In the genomic region with DNA sequence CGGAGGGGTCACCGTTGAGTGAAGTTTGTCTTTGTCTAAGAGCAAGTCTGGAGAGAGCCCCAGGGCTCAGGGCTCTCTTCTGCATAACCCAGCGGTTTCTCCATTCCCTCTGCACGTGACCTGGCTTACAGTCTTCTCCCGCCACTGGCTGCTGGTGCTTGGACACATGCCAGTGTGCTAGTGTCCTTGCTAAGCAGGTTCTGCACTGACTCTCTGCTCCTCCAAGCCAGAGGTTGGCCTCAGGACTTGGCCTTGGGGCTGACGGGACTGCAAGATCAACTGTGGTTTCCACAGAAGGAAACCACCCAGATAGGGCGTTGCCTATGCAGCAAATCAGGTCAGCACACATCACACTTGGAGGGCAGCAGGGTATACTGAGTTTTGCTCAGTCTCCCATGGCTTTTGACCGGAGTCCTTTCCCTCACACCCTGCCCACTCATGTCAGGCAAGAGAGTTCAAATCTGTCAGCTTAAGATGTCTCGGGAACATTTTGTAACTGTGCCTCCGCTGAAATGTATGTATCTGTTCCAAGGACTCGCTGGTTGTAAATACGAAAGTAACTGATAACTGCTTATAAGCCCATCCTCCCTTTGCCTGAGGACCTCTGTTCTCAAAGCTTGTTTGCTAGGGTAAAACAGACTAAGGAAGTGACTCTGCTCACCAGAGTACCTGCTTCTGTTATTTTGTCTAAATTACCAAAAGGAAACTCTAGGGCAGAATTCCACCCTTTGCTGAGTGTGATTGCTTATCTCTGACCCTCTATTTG, we compare ENCODE assay signal across 8 mouse cellular contexts. TPM values are rescaled to one million over a fixed set of nuclear protein-coding genes. Genes with fewer than 3 reads are reported as not detected.
A peak's percentile ranks its signal among the peaks of the same experiment; 100 is the strongest.
DNase-seq lines count a peak whose midpoint lies in the region; ATAC-seq and TF ChIP-seq lines count a peak whose summit lies in the region.

No protein-coding gene starts in this region.

- H3K4me2 ChIP-seq in forebrain, embryonic 14.5 days (ENCODE audit: low read length) = no peak overlapping the region
- no peak overlapping the region for H3K4me2 ChIP-seq in forebrain, embryonic 11.5 days (ENCODE audit: low read depth, low read length, severe bottlenecking)
- no peak overlapping the region for H3K4me2 ChIP-seq in forebrain, embryonic 12.5 days

- WGBS in forebrain, embryonic 14.5 days = 82% methylated on average over 12 of the region's 12 CpGs
- WGBS in forebrain, embryonic 11.5 days = 74% methylated on average over 12 of the region's 12 CpGs
- WGBS in spleen, adult 2 months = 5% methylated on average over 12 of the region's 12 CpGs
- WGBS in forebrain, embryonic 12.5 days = 78% methylated on average over 12 of the region's 12 CpGs

- H3K27ac ChIP-seq in forebrain, embryonic 14.5 days (ENCODE audit: low read depth, low read length) = no peak overlapping the region
- H3K27ac ChIP-seq in forebrain, embryonic 11.5 days (ENCODE audit: low read depth, low read length) = no peak overlapping the region
- H3K27ac ChIP-seq in brown adipose tissue, adult 24 weeks (replicated peaks; ENCODE audit: low read depth, low read length) = peak overlapping the region; percentile 54
- H3K27ac ChIP-seq in spleen, adult 2 months (ENCODE audit: insufficient read depth, low read length) = peak overlapping the region; percentile 98
- H3K27ac ChIP-seq in forebrain, embryonic 12.5 days = no peak overlapping the region

- DNase-seq in forebrain, embryonic 14.5 days (ENCODE audit: low spot score) = peak; percentile 2
- DNase-seq in forebrain, embryonic 11.5 days (ENCODE audit: low spot score) = no peak
- DNase-seq in B cell, adult 2 months = peak; percentile 71 to 73
- peak; percentile 43 to 46 for DNase-seq in heart, postnatal 36 days
- peak; percentile 67 to 72 for DNase-seq in lung, adult 18-20 months
- DNase-seq in spleen, adult 2 months (ENCODE audit: low read depth in 1 of 2, low spot score in 2 of 2) = peak in 1 of 2 experiments; percentile 58

- intact Hi-C loops in heart, postnatal 36 days (cut with DNase I) = no loop called here

- H3K9me3 ChIP-seq in forebrain, embryonic 14.5 days (replicated peaks; ENCODE audit: control insufficient read depth, low read length) = no peaks in the 10 kb centered on the region
- no peaks in the 10 kb centered on the region for H3K9me3 ChIP-seq in forebrain, embryonic 11.5 days (ENCODE audit: control insufficient read depth, low read length)
- H3K9me3 ChIP-seq in forebrain, embryonic 12.5 days = no peaks in the 10 kb centered on the region

- no peak; the same call in none of the 2 replicates for TF ChIP-seq POLR2A in spleen, adult 2 months (IDR thresholded peaks at IDR 0.05; ENCODE audit: low read depth, low read length)

- no peaks in the 10 kb centered on the region for H3K36me3 ChIP-seq in forebrain, embryonic 14.5 days (ENCODE audit: control insufficient read depth, insufficient read depth, low read length)
- H3K36me3 ChIP-seq in forebrain, embryonic 11.5 days (ENCODE audit: control insufficient read depth, insufficient read depth, low read length) = no peaks in the 10 kb centered on the region
- H3K36me3 ChIP-seq in spleen, adult 2 months (ENCODE audit: control insufficient read depth, insufficient read depth, low read length) = peaks cover 1% of the 10 kb centered on the region; the same call in 1 of the 2 replicates
- no peaks in the 10 kb centered on the region for H3K36me3 ChIP-seq in forebrain, embryonic 12.5 days (replicated peaks)

- H3K9ac ChIP-seq in forebrain, embryonic 14.5 days (ENCODE audit: low read length) = no peak overlapping the region
- no peak overlapping the region for H3K9ac ChIP-seq in forebrain, embryonic 11.5 days (ENCODE audit: low read length)
- no peak overlapping the region for H3K9ac ChIP-seq in forebrain, embryonic 12.5 days

- ATAC-seq in forebrain, embryonic 14.5 days = no peak
- ATAC-seq in forebrain, embryonic 11.5 days (replicated peaks; ENCODE audit: low FRiP score) = no peak
- ATAC-seq in forebrain, embryonic 12.5 days (ENCODE audit: low FRiP score) = no peak

- no peak for TF ChIP-seq CTCF in spleen, adult 2 months (IDR thresholded peaks at IDR 0.05; ENCODE audit: extremely low read depth, insufficient read depth, insufficient read length, insufficient replicate concordance)

- no peaks in the 10 kb centered on the region for H3K27me3 ChIP-seq in forebrain, embryonic 14.5 days (replicated peaks; ENCODE audit: control insufficient read depth, insufficient read depth, low read length)
- H3K27me3 ChIP-seq in forebrain, embryonic 11.5 days (ENCODE audit: control insufficient read depth, insufficient read depth, low read length) = no peaks in the 10 kb centered on the region
- no peaks in the 10 kb centered on the region for H3K27me3 ChIP-seq in spleen, adult 2 months (ENCODE audit: control insufficient read depth, insufficient read depth, low read length)
- H3K27me3 ChIP-seq in forebrain, embryonic 12.5 days = no peaks in the 10 kb centered on the region

- no peak overlapping the region for H3K4me3 ChIP-seq in forebrain, embryonic 14.5 days (ENCODE audit: low read depth, low read length)
- no peak overlapping the region for H3K4me3 ChIP-seq in forebrain, embryonic 11.5 days (ENCODE audit: low read depth, low read length)
- no peak overlapping the region for H3K4me3 ChIP-seq in brown adipose tissue, adult 24 weeks (ENCODE audit: insufficient read depth, low read depth, low read length)
- peak overlapping the region; percentile 48 for H3K4me3 ChIP-seq in spleen, adult 2 months (ENCODE audit: extremely low read depth, insufficient read depth, insufficient read length)
- no peak overlapping the region for H3K4me3 ChIP-seq in forebrain, embryonic 12.5 days (replicated peaks)

- no peaks in the 10 kb centered on the region for H3K4me1 ChIP-seq in forebrain, embryonic 14.5 days (ENCODE audit: control insufficient read depth, insufficient read depth, low read length)
- no peaks in the 10 kb centered on the region for H3K4me1 ChIP-seq in forebrain, embryonic 11.5 days (replicated peaks; ENCODE audit: control insufficient read depth, insufficient read depth, low read length)
- H3K4me1 ChIP-seq in brown adipose tissue, adult 24 weeks (ENCODE audit: control insufficient read depth, insufficient read depth, insufficient read length, low read length) = no peaks in the 10 kb centered on the region
- peaks cover 64% of the 10 kb centered on the region for H3K4me1 ChIP-seq in spleen, adult 2 months (ENCODE audit: control insufficient read depth, insufficient read depth, insufficient read length)
- H3K4me1 ChIP-seq in forebrain, embryonic 12.5 days = no peaks in the 10 kb centered on the region; the same call in 1 of the 2 replicates

RNA-seq across cellular contexts. Expression of a gene that starts 12.3 kb away (rescaled TPM):
- polyA plus RNA-seq in forebrain, embryonic 14.5 days (2014; fragmentation: Nextera tagmentation; extraction: Ambion mirVana) = 0.37 and 0.47 TPM in 2 replicates
- 0.67 and 1.1 TPM in 2 replicates for polyA plus RNA-seq in forebrain, embryonic 11.5 days (2014; fragmentation: Nextera tagmentation; extraction: Ambion mirVana)
- polyA plus RNA-seq in brown adipose tissue, adult 24 weeks (2012; ENCODE audit: insufficient read depth, insufficient read length, missing spikeins) = 1.7 and 3.0 TPM in 2 replicates
- 1 to 10 TPM; 2.0 to 2.8 TPM for total RNA-seq in heart, postnatal 36 days (2021)
- 35.9 and 38.5 TPM in 2 replicates for polyA plus RNA-seq in spleen, adult 2 months (2012; rRNA removed)
- polyA plus RNA-seq in forebrain, embryonic 12.5 days (2016; fragmentation: Nextera tagmentation; extraction: Ambion mirVana) = 0.46 and 0.66 TPM in 2 replicates

Comparison
In these comparisons a context has a peak if more than half of its experiments do, and no peak if none do; other contexts are left out.
1. H3K27ac ChIP-seq: peak in brown adipose tissue, adult 24 weeks (single experiment) and spleen, adult 2 months (single experiment); none in forebrain, embryonic 14.5 days (single experiment), forebrain, embryonic 11.5 days (single experiment) and forebrain, embryonic 12.5 days (single experiment).